Mouse (Mus musculus) ES-Bruce4 (cell line): ENCODE data around the gene Cdc42ep2.

ENCODE experiments used
- CTCF ChIP-seq: IDR thresholded peaks from one replicate; pipeline ENCODE4 v1.8.1; 2011; ENCODE audit warnings: low read depth, low read length
- EP300 ChIP-seq: IDR thresholded peaks from 2 replicates; pipeline ENCODE4 v1.6.1; 2011; ENCODE audit warnings: low read depth, low read length; ENCODE audit not compliant: insufficient read depth

DNA sequence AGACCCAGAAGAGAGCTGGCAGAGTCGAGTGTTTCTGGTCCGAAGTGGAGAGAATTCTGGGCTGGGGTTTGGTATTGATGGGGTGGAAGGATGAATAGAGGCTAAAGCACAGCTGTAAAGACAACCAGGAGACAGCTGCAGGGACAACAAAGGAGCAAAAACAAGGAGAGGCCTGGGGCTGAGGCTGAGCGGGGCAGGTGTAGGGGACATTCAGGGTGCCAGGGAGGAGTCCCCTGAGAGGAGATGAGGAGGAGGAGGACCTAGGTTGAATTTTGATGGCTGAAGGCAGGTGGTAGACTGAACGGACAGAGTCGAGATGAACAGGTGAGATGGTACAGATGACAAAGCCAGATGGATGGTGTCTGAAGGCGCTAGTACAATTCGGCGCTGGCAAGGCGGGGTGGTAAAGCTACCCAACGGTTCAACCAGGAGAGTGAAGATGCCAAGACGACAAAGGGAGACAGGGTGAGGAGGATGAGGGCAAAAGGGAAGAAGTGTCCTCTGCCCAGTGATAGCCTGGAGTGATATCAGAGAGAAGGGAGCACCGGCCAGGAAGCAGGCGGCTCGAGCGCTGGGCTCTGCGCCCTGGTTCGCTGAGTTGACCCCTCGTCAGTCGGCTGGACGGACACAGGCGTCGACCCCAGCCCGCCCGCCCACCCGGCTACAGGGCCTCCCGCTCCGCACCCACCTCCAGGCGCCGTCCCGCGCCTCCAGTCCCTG is 31.2 kb downstream of the Cdc42ep2 start:
- TF ChIP-seq EP300 (no peak), CTCF (no peak)
